Mouse (Mus musculus) embryonic facial prominence, embryonic 15.5 days (tissue): ENCODE results near the gene Rasal1. TPM values are rescaled to one million over a fixed set of nuclear protein-coding genes. Genes with fewer than 3 reads are reported as not detected.

Experiments
- ATAC-seq: fragments of 200-750 bp; cut with Nextera tagmentation; 2 replicates; pipeline ENCODE4 v1.8.0; 2017; ENCODE audit warnings: low read depth, moderate TSS enrichment; ENCODE audit not compliant: insufficient number of reproducible peaks, low FRiP score, low TSS enrichment
- H3K27ac ChIP-seq: fragments of 300-500 bp; sonication (generic); replicated peaks from 2 replicates; pipeline ENCODE4 v1.5.1; 2015; ENCODE audit warnings: mild to moderate bottlenecking, inconsistent platforms
- H3K27me3 ChIP-seq: fragments of 300-500 bp; sonication (generic); 2 replicates; pipeline ENCODE4 v1.6.1; 2015; ENCODE audit warnings: inconsistent platforms
- H3K36me3 ChIP-seq: fragments of 300-500 bp; sonication (generic); 2 replicates; pipeline ENCODE4 v1.6.1; 2015; ENCODE audit warnings: mild to moderate bottlenecking, inconsistent platforms
- H3K4me1 ChIP-seq: fragments of 300-500 bp; sonication (generic); 2 replicates; pipeline ENCODE4 v1.6.1; 2015; ENCODE audit warnings: inconsistent platforms
- H3K4me2 ChIP-seq: fragments of 300-500 bp; sonication (generic); replicated peaks from 2 replicates; pipeline ENCODE4 v1.6.1; 2015; ENCODE audit warnings: mild to moderate bottlenecking, inconsistent platforms
- H3K4me3 ChIP-seq: fragments of 300-500 bp; sonication (generic); replicated peaks from 2 replicates; pipeline ENCODE4 v1.5.1; 2015; ENCODE audit warnings: mild to moderate bottlenecking, inconsistent platforms
- H3K9ac ChIP-seq: fragments of 300-500 bp; sonication (generic); 2 replicates; pipeline ENCODE4 v1.6.1; 2015; ENCODE audit warnings: inconsistent platforms
- H3K9me3 ChIP-seq: fragments of 300-500 bp; sonication (generic); replicated peaks from 2 replicates; pipeline ENCODE4 v1.6.1; 2016; ENCODE audit warnings: inconsistent platforms
- WGBS: fragments of 180-500 bp; shearing (Covaris S2); methylation state at CpG from one replicate; pipeline ENCODE4 v1.1.7; 2015; 5-methylcytosine and 5-hydroxymethylcytosine counted together
- polyA plus RNA-seq: library from polyadenylated mRNA; unstranded; fragments of >200 nt; fragmentation: Nextera tagmentation; extraction: Ambion mirVana; gene quantifications from 2 replicates; pipeline ENCODE4 v1.2.1, GENCODE M21; 2015

The Rasal1 gene
- polyA plus RNA-seq, 1 experiment from 2014 or later: 1.2 TPM

DNA sequence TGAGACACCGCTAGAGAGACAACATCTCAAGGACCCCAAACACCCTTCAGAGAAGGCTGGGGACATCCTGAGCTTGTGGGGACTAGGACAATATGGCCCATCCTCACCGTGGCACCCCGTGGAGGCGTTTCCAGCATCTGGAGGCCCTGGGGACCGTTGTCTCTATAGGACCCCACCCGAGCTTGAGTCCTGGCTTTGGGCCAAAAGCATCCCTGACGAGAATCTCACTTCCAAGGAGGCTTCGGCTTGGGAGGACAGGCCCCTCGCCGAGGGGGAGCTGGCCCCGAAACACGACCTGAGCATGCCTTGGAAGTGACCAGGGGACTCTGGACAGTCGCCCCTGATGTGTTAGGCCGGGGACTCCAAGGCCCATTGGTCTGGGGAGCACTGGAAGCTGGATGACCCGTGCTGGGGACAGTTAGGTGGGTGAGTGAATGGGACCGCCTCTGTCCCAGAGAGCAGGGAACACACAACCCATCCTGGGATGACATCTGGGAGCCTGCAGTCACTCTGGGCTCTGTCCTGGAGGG, 39.3 kb upstream of the Rasal1 start:
- H3K4me1 ChIP-seq: peaks cover 25% of the 10 kb centered on the region
- H3K36me3 ChIP-seq: peaks cover 10% of the 10 kb centered on the region; the same call in 1 of the 2 replicates
- no peaks in the 10 kb centered on the region for H3K9me3 ChIP-seq
- WGBS: 80% methylated on average over 16 of the region's 16 CpGs
- no peak overlapping the region for H3K4me3 ChIP-seq
- H3K9ac ChIP-seq: no peak overlapping the region
- no peak overlapping the region for H3K4me2 ChIP-seq
- no peaks in the 10 kb centered on the region for H3K27me3 ChIP-seq
- no peak for ATAC-seq
- H3K27ac ChIP-seq: no peak overlapping the region

DNA sequence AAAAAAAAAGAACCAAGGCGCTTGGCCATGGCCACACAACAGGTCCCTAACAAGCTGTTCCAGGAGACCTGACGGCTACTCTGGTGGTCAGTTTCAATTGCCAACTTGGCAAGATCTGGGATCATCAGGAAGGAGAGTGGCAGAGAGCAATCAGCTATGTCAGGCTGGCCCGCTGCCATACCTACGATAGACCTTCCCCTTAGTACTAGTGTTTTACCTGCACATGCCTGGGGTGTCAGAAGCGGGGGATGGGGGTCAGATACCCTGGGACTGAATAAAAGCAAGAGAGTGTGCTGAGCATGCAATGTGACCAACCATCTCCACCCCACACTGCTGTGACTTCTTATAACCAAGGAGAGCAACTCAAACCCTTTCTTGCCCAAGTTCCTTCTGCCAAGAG, 37.7 kb upstream of the Rasal1 start:
- H3K4me2 ChIP-seq: no peak overlapping the region
- ATAC-seq: no peak
- H3K27me3 ChIP-seq: no peaks in the 10 kb centered on the region
- H3K4me1 ChIP-seq: peaks cover 20% of the 10 kb centered on the region
- H3K9me3 ChIP-seq: 0 out of 2 replicates have a peak, but pooled peaks cover 3% of the 10 kb centered on the region
- no peak overlapping the region for H3K27ac ChIP-seq
- no peak overlapping the region for H3K9ac ChIP-seq
- 89% methylated on average over 5 of the region's 5 CpGs for WGBS
- peaks cover 16% of the 10 kb centered on the region; the same call in 1 of the 2 replicates for H3K36me3 ChIP-seq
- no peak overlapping the region for H3K4me3 ChIP-seq

DNA sequence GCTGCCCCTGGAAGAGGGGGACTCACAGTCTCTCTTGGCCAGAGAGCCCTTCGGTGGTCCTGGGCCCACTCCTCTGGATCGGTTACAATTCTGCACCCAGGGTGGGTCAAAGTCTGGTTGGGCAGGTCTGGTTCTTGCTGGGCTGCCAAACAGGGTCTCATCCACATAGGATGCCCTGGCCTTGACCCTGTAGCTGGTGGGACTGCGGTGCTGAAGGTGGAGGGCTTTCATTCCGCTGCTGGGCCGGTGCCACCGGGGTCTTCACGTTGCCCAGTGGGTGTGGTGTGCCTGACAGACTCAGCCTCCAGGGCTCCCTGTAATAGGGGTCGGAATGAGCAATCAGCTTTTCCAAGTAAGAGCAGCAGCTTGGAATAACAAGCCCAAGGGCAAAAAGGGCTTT, 37.2 kb upstream of the Rasal1 start:
- no peak for ATAC-seq

GRCm38 (mm10) chr5:120612442-120612821, 36.2 kb upstream of the Rasal1 start, which contains the start of the genes Rita1 and Ddx54:
Gene Rita1 (minus strand): TSS chr5:120612589.
Gene Ddx54 (plus strand): TSS chr5:120612739.
- Histone ChIP-seq H3K4me2 (peak within 1 kb of the TSS; percentile 82), H3K9me3 (0 out of 2 replicates have a peak, but pooled peaks cover 4% of the 10 kb centered on the region), H3K36me3 (peaks cover 30% of the 10 kb centered on the region), H3K27me3 (no peaks in the 10 kb centered on the region), H3K4me1 (peaks cover 20% of the 10 kb centered on the region), H3K4me3 (peak within 1 kb of the TSS; percentile 87), H3K9ac (peak within 1 kb of the TSS; percentile 69), H3K27ac (peak within 1 kb of the TSS; percentile 94)
- WGBS: 0% methylated on average over 22 of the region's 22 CpGs
- ATAC-seq: peak; percentile 89

More for the DNA sequence above, 37.2 kb upstream of the Rasal1 start:
- H3K27me3 ChIP-seq: no peaks in the 10 kb centered on the region
- peak overlapping the region; percentile 87 for H3K4me3 ChIP-seq
- H3K9ac ChIP-seq: peak overlapping the region; percentile 64
- H3K9me3 ChIP-seq: 0 out of 2 replicates have a peak, but pooled peaks cover 4% of the 10 kb centered on the region
- no peak overlapping the region for H3K27ac ChIP-seq
- peak overlapping the region; percentile 82 for H3K4me2 ChIP-seq
- peaks cover 21% of the 10 kb centered on the region; the same call in 1 of the 2 replicates for H3K36me3 ChIP-seq
- peaks cover 20% of the 10 kb centered on the region for H3K4me1 ChIP-seq
- WGBS: 44% methylated on average over 8 of the region's 8 CpGs

DNA sequence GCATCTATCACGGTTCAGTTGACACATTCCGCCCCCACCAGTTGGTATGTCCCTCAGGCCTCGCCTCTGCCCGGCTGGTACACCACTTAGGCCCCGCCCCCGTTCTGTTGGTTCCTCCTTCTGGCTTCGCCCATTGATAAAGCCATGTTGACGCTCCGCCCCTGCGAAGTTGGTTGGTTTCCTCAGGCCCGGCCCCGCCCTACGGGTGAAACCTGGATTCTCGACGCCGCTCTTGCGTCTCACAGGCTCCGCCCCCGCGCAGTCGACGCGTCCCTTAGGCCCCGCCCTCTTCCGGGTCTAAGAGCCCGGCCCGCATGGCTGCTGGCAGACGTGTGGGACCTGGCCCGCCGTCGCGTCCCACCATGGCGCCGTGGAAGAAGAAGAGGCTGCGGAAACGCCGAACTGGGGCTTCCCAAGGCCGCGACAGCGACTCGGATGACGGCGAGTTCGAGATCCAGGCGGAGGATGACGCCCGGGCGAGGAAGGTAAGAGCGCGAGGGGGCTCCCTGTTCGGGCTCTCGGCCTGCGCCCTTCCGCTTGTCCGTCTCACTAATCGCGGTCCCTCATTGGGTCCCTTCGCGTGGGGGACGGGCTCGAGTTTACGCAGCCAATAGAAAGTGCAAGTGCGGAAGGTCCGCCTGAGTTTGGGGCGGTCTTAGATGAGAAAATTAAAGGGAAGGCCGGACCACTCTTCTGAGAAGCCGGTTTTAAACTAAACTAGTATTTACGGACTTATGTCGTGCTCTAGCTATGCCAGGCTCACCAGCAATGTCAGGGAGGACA, 35.6 kb upstream of the Rasal1 start:
- peak overlapping the region; percentile 82 for H3K4me2 ChIP-seq
- peak overlapping the region; percentile 69 for H3K9ac ChIP-seq
- H3K36me3 ChIP-seq: peaks cover 36% of the 10 kb centered on the region
- WGBS: under 1% methylated on average over 69 of the region's 69 CpGs
- peaks cover 20% of the 10 kb centered on the region for H3K4me1 ChIP-seq
- H3K4me3 ChIP-seq: peak overlapping the region; percentile 87
- H3K27ac ChIP-seq: peak overlapping the region; percentile 94
- peak; percentile 95 for ATAC-seq
- no peaks in the 10 kb centered on the region for H3K27me3 ChIP-seq
- H3K9me3 ChIP-seq: 0 out of 2 replicates have a peak, but pooled peaks cover 4% of the 10 kb centered on the region

DNA sequence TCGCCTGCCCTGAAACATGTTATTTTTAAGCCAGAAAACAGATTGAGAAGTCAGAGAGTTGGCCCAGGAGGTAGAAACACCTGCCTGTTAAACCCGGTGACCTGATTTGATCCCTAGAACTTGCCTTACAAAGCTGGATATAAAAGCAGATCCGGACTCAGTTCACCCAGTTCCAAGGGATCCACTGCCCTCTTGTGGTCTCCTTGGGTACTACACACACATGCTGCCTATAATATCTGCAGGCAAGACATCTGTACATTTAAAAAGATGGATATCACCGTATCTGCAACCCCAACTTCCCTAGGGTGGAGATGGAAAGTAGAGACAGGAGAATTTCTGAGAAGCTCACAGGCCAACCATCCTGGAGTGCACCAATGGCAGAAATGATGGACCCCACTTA, 32.7 kb upstream of the Rasal1 start:
- ATAC-seq: no peak
- no peak overlapping the region for H3K9ac ChIP-seq
- H3K4me2 ChIP-seq: no peak overlapping the region

DNA sequence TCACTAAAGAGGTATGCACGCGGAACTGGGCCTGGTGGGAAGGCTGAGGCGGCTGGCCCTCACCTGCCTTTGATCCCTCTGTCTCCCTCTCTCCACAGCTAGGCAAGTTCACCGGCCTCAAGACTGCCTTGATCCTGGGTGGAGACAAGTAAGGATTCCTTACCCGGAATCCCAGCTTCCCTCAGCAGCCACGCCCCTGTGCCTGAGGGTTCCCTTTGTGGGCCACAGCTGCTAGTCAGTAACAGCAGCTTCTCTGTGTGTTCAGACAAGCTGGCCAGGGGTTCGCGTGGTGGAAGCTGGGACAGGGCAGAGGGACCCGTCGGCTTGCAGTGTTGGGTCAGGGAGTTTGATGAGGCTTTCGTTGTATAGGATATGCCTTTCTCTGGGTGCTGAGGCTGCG, 29.8 kb upstream of the Rasal1 start:
- no peak for ATAC-seq
- H3K4me2 ChIP-seq: no peak overlapping the region
- H3K27ac ChIP-seq: no peak overlapping the region
- 70% methylated on average over 12 of the region's 12 CpGs for WGBS
- 0 out of 2 replicates have a peak, but pooled peaks cover 4% of the 10 kb centered on the region for H3K9me3 ChIP-seq
- H3K4me1 ChIP-seq: peaks cover 16% of the 10 kb centered on the region
- H3K27me3 ChIP-seq: no peaks in the 10 kb centered on the region
- H3K36me3 ChIP-seq: peaks cover 83% of the 10 kb centered on the region
- no peak overlapping the region for H3K9ac ChIP-seq
- H3K4me3 ChIP-seq: no peak overlapping the region

More for the DNA sequence above, 32.7 kb upstream of the Rasal1 start:
- H3K27me3 ChIP-seq: no peaks in the 10 kb centered on the region
- 0 out of 2 replicates have a peak, but pooled peaks cover 4% of the 10 kb centered on the region for H3K9me3 ChIP-seq
- no peak overlapping the region for H3K4me3 ChIP-seq
- WGBS: 95% methylated on average over 4 of the region's 4 CpGs
- peaks cover 19% of the 10 kb centered on the region for H3K4me1 ChIP-seq
- H3K27ac ChIP-seq: no peak overlapping the region
- H3K36me3 ChIP-seq: peaks cover 55% of the 10 kb centered on the region

DNA sequence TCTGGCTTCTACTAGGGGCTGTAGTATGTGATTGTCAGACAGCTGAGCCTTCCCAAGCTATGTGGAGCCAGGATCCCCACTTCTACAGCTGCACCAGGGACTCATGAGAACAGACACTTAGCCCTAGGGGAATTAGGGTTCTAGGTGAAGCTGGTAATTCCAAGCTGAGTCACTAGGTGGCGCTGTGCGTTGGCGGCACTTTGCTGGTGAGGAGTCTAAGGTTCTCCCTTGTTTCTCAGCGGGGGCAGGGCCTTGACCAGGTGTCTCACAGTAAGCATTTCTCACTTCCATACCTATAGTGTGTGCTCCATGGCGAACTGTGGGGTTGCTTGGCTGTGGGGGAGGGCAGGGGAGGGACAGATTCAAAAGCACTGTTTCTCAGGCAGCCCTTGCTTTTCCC, 29.4 kb upstream of the Rasal1 start:
- Histone ChIP-seq H3K9me3 (0 out of 2 replicates have a peak, but pooled peaks cover 4% of the 10 kb centered on the region), H3K27ac (no peak overlapping the region), H3K36me3 (peaks cover 87% of the 10 kb centered on the region), H3K9ac (no peak overlapping the region), H3K4me2 (no peak overlapping the region), H3K4me1 (peaks cover 12% of the 10 kb centered on the region), H3K27me3 (no peaks in the 10 kb centered on the region), H3K4me3 (no peak overlapping the region)
- no peak for ATAC-seq
- WGBS: 17% methylated on average over 5 of the region's 5 CpGs

DNA sequence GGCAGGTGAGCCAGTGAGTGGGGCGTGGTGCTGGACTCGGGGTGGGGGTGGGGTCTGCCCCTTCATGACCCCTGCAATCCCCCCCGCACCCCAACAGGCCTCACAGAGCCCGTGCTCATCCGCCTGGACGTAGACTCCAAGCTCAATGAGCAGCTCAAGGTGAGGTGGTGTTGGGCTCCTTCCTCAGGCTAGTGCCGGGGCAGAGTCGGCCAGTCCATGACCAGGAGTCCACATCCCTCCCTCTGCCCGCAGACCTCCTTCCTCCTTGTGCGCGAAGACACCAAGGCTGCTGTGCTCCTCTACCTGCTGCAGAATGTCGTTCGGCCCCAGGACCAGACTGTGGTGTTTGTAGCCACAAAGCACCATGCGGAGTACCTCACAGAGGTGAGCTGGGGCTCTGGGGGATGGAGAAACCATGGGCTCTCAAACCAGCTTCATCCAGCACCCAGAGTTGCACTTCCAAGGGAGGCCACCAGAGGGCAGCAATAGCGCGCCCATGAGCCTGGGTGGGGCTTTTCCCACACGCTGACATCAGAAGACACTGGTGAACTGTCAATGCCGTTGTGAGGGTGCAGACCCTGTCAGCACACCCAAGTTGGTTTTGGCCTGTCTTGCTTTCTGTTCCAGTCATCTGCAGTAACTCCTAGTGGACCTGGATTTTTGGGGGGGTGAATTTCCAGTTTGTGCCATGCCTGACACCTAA, 28.1 kb upstream of the Rasal1 start:
- Histone ChIP-seq H3K36me3 (peaks cover 98% of the 10 kb centered on the region), H3K4me1 (peaks cover 12% of the 10 kb centered on the region), H3K4me2 (no peak overlapping the region), H3K9ac (no peak overlapping the region), H3K27ac (no peak overlapping the region), H3K27me3 (no peaks in the 10 kb centered on the region), H3K9me3 (0 out of 2 replicates have a peak, but pooled peaks cover 4% of the 10 kb centered on the region), H3K4me3 (no peak overlapping the region)
- WGBS: 70% methylated on average over 18 of the region's 18 CpGs
- no peak for ATAC-seq

DNA sequence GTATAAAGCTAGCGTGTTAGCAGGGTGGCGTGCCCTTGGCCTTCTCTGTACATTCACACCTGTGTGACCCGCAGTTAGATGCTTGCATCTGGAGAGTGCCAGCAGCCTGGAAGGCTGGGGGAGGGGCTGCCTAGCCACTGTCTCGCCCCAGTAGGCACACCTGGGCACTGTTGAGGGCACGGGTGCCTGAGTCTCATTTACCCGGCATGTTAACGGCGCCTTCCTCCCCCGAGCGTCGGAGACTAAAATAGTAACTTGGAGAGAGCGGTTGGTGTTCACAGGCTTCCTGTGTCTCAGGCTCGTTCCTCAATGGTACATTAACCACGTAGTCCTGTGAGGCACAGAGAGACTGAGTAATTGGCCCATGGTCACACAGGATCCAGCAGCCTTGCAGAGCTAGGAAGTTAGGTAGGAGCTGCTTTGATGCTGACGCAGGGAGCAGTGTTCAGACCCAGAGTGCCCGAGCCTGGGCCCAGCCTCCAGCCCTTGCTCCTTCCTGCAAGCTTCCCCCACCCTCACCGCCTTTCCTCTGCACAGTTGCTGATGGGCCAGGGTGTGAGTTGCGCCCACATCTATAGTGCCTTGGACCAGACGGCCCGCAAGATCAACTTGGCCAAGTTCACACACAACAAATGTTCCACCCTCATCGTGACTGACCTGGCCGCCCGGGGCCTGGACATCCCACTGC, 27.4 kb upstream of the Rasal1 start:
- peaks cover 12% of the 10 kb centered on the region for H3K4me1 ChIP-seq
- WGBS: 89% methylated on average over 23 of the region's 23 CpGs
- ATAC-seq: no peak
- H3K36me3 ChIP-seq: peaks cover 98% of the 10 kb centered on the region
- H3K9ac ChIP-seq: no peak overlapping the region
- no peaks in the 10 kb centered on the region for H3K27me3 ChIP-seq
- no peak overlapping the region for H3K4me3 ChIP-seq
- no peaks in the 10 kb centered on the region for H3K9me3 ChIP-seq
- H3K27ac ChIP-seq: peak overlapping the region; percentile 17; the same call in 1 of the 2 replicates
- no peak overlapping the region for H3K4me2 ChIP-seq
